ENCODE assay signal across 23 mouse cellular contexts in genomic region chr12:43573186-43573585, GRCm38 (mm10).
A peak's percentile ranks its signal among the peaks of the same experiment; 100 is the strongest.
DNase-seq lines count a peak whose midpoint lies in the region; ATAC-seq lines count a peak whose summit lies in the region.
"Had no signal": no experiment of that assay in that cellular context is flagged by ENCODE, and none has a peak within 500 bp of the region (broad histone marks: within the 10 kb centered on the region; RNA-seq: fewer than 3 reads in every experiment).

No protein-coding gene starts in this region.

- ATAC-seq in frontal cortex, adult (ENCODE audit: low TSS enrichment): peak; percentile 81
- ATAC-seq: activated CD4-positive, CD25-positive, alpha-beta regulatory T cell, adult 4 months; forebrain, embryonic 14.5 days; forebrain, postnatal 0 days; hindbrain, postnatal 0 days; inflammation-experienced regulatory T-cells, adult 6 months had no signal

- intact Hi-C loops in left cerebral cortex, postnatal 4 days (cut with DNase I): no loop called here

- no peak for DNase-seq in frontal cortex, postnatal 14 days (ENCODE audit: low spot score in 2 of 2)
- DNase-seq in left cerebral cortex, adult 18-20 months (ENCODE audit: low spot score in 2 of 2): peak; percentile 7 to 19
- DNase-seq in left cerebral cortex, postnatal 4 days: no peak
- peak; percentile 19 for DNase-seq in right cerebral cortex, adult 18-20 months
- no peak for DNase-seq in right cerebral cortex, postnatal 4 days
- peak; percentile 62 for DNase-seq in brain, adult 2 months (ENCODE audit: low read depth, low spot score)
- no peak for DNase-seq in heart, adult 8-10 months (ENCODE audit: low spot score)
- DNase-seq: adrenal gland, adult 8-10 months; adrenal gland, postnatal 25 days; cerebellum, adult 18-20 months; cerebellum, adult 9-10 months; cerebellum, postnatal 14 days; forebrain, postnatal 0 days; gastrocnemius, adult 2 months; gastrocnemius, postnatal 14 days; heart, adult 18-20 months; heart, postnatal 14 days; heart, postnatal 4 days had no signal

Comparison
In these comparisons a context has a peak if more than half of its experiments do, and no peak if none do; other contexts are left out.
1. DNase-seq: peak in left cerebral cortex, adult 18-20 months (2 of 2), right cerebral cortex, adult 18-20 months (single experiment) and brain, adult 2 months (single experiment); none in frontal cortex, postnatal 14 days (0 of 2), left cerebral cortex, postnatal 4 days (single experiment), right cerebral cortex, postnatal 4 days (single experiment) and heart, adult 8-10 months (single experiment).